Mouse (Mus musculus) lung, embryonic 16.5 days (tissue): ENCODE data around the gene Gm10073. TPM values are rescaled to one million over a fixed set of nuclear protein-coding genes. Genes with fewer than 3 reads are reported as not detected.

Experiments used
- ATAC-seq: fragments of 200-750 bp; cut with Nextera tagmentation; 2 replicates; pipeline ENCODE4 v1.8.0; 2017; ENCODE audit warnings: low read depth, mild to moderate bottlenecking, moderate library complexity
- H3K27ac ChIP-seq: fragments of 300-500 bp; sonication (generic); 2 replicates; pipeline ENCODE4 v1.5.1; 2014; ENCODE audit warnings: mild to moderate bottlenecking, control low read depth, low read length
- H3K27me3 ChIP-seq: fragments of 300-500 bp; sonication (generic); 2 replicates; pipeline ENCODE4 v1.6.1; 2014; ENCODE audit warnings: low read depth, low read length, mixed read lengths; ENCODE audit not compliant: control insufficient read depth, insufficient read depth
- H3K36me3 ChIP-seq: fragments of 300-500 bp; sonication (generic); 2 replicates; pipeline ENCODE4 v1.6.1; 2014; ENCODE audit warnings: low read length; ENCODE audit not compliant: control insufficient read depth, insufficient read depth
- H3K4me1 ChIP-seq: fragments of 300-500 bp; sonication (generic); replicated peaks from 2 replicates; pipeline ENCODE4 v1.6.1; 2014; ENCODE audit warnings: low read length, mixed read lengths; ENCODE audit not compliant: control insufficient read depth, insufficient read depth
- H3K4me2 ChIP-seq: fragments of 300-500 bp; sonication (generic); 2 replicates; pipeline ENCODE4 v1.6.1; 2014; ENCODE audit warnings: low read depth, low read length, control low read depth
- H3K4me3 ChIP-seq: fragments of 300-500 bp; sonication (generic); 2 replicates; pipeline ENCODE4 v1.5.1; 2014; ENCODE audit warnings: mild to moderate bottlenecking, low read length, control low read depth
- H3K9ac ChIP-seq: fragments of 300-500 bp; sonication (generic); 2 replicates; pipeline ENCODE4 v1.6.1; 2014; ENCODE audit warnings: low read length, control low read depth
- H3K9me3 ChIP-seq: fragments of 300-500 bp; sonication (generic); 2 replicates; pipeline ENCODE4 v1.6.1; 2016; ENCODE audit warnings: low read length; ENCODE audit not compliant: control insufficient read depth
- WGBS: fragments of 180-500 bp; shearing (Covaris S2); extraction: QIAGEN DNeasy Blood & Tissue Kit; methylation state at CpG from one replicate; pipeline ENCODE4 v1.1.7; 2014; 5-methylcytosine and 5-hydroxymethylcytosine counted together
- polyA plus RNA-seq: library from polyadenylated mRNA; unstranded; fragments of >200 nt; fragmentation: Nextera tagmentation; extraction: Ambion mirVana; gene quantifications from 2 replicates; pipeline ENCODE4 v1.2.1, GENCODE M21; 2015

Gene Gm10073
- polyA plus RNA-seq, 1 experiment from 2014 or later = 10.5 TPM

GRCm38 (mm10) chr8:106569006-106569405, 4.3 kb downstream of the Gm10073 start:
- Histone ChIP-seq H3K4me1 (peaks cover 4% of the 10 kb centered on the region; the same call in 1 of the 2 replicates), H3K27me3 (no peaks in the 10 kb centered on the region), H3K36me3 (no peaks in the 10 kb centered on the region), H3K4me2 (no peak overlapping the region), H3K4me3 (no peak overlapping the region), H3K27ac (no peak overlapping the region), H3K9me3 (no peaks in the 10 kb centered on the region), H3K9ac (no peak overlapping the region)
- ATAC-seq = no peak
- WGBS = 80% methylated on average over 7 of the region's 7 CpGs

GRCm38 (mm10) chr8:106563691-106564182, 9.5 kb downstream of the Gm10073 start:
- peak overlapping the region; percentile 78 for H3K27ac ChIP-seq
- peak; percentile 68; the same call in 1 of the 2 replicates for ATAC-seq
- whole genome bisulfite sequencing = 71% methylated on average over 3 of the region's 3 CpGs

GRCm38 (mm10) chr8:106561097-106561865, 12.0 kb downstream of the Gm10073 start:
- Histone ChIP-seq H3K9me3 (no peaks in the 10 kb centered on the region), H3K36me3 (no peaks in the 10 kb centered on the region), H3K27ac (peak overlapping the region; percentile 33; the same call in 1 of the 2 replicates), H3K27me3 (no peaks in the 10 kb centered on the region), H3K4me3 (no peak overlapping the region), H3K4me2 (peak overlapping the region; percentile 23; the same call in 1 of the 2 replicates), H3K9ac (no peak overlapping the region), H3K4me1 (peaks cover 9% of the 10 kb centered on the region)
- ATAC-seq = peak; percentile 91
- 22% methylated on average over 21 of the region's 21 CpGs for WGBS

More at GRCm38 (mm10) chr8:106563691-106564182, 9.5 kb downstream of the Gm10073 start:
- Histone ChIP-seq H3K9me3 (no peaks in the 10 kb centered on the region), H3K9ac (0 out of 2 replicates have a peak overlapping the region, but pooled peaks have one; percentile 14), H3K4me2 (no peak overlapping the region), H3K4me1 (peaks cover 9% of the 10 kb centered on the region), H3K27me3 (no peaks in the 10 kb centered on the region), H3K36me3 (no peaks in the 10 kb centered on the region), H3K4me3 (no peak overlapping the region)

GRCm38 (mm10) chr8:106559844-106560243, 13.4 kb downstream of the Gm10073 start:
- WGBS = 36% methylated on average over 9 of the region's 9 CpGs
- Histone ChIP-seq H3K4me2 (no peak overlapping the region), H3K4me1 (peaks cover 9% of the 10 kb centered on the region), H3K36me3 (no peaks in the 10 kb centered on the region), H3K27ac (no peak overlapping the region), H3K27me3 (no peaks in the 10 kb centered on the region), H3K9me3 (no peaks in the 10 kb centered on the region), H3K4me3 (no peak overlapping the region), H3K9ac (no peak overlapping the region)
- no peak for ATAC-seq

- peaks cover 10% of the 10 kb centered on the region for H3K36me3 ChIP-seq
- no peak for ATAC-seq
- H3K9ac ChIP-seq = no peak overlapping the region
- peaks cover under 1% of the 10 kb centered on the region for H3K4me1 ChIP-seq
- H3K27ac ChIP-seq = no peak overlapping the region
- 64% methylated on average over 6 of the region's 7 CpGs for WGBS
- H3K4me2 ChIP-seq = no peak overlapping the region
- H3K9me3 ChIP-seq = 0 out of 2 replicates have a peak, but pooled peaks cover 3% of the 10 kb centered on the region
- H3K27me3 ChIP-seq = no peaks in the 10 kb centered on the region
- no peak overlapping the region for H3K4me3 ChIP-seq
Observed at GRCm38 (mm10) chr8:106556068-106556645, 17.1 kb downstream of the Gm10073 start.

GRCm38 (mm10) chr8:106554011-106554410, 19.2 kb downstream of the Gm10073 start:
- H3K4me2 ChIP-seq = no peak overlapping the region
- H3K4me1 ChIP-seq = no peaks in the 10 kb centered on the region
- H3K27me3 ChIP-seq = no peaks in the 10 kb centered on the region
- H3K9me3 ChIP-seq = 0 out of 2 replicates have a peak, but pooled peaks cover 3% of the 10 kb centered on the region
- no peak overlapping the region for H3K4me3 ChIP-seq
- H3K27ac ChIP-seq = no peak overlapping the region
- H3K9ac ChIP-seq = no peak overlapping the region
- WGBS = 96% methylated on average over 5 of the region's 5 CpGs
- H3K36me3 ChIP-seq = peaks cover 10% of the 10 kb centered on the region
- no peak for ATAC-seq

- no peaks in the 10 kb centered on the region for H3K27me3 ChIP-seq
- no peak overlapping the region for H3K4me2 ChIP-seq
- H3K4me1 ChIP-seq = no peaks in the 10 kb centered on the region
- WGBS = 97% methylated on average over 1 of the region's 1 CpGs
- no peak overlapping the region for H3K9ac ChIP-seq
- H3K36me3 ChIP-seq = peaks cover 10% of the 10 kb centered on the region
- no peak for ATAC-seq
- 0 out of 2 replicates have a peak, but pooled peaks cover 3% of the 10 kb centered on the region for H3K9me3 ChIP-seq
- no peak overlapping the region for H3K4me3 ChIP-seq
- H3K27ac ChIP-seq = no peak overlapping the region
Observed at GRCm38 (mm10) chr8:106550906-106551305, 22.4 kb downstream of the Gm10073 start.

GRCm38 (mm10) chr8:106548366-106548936, 24.8 kb downstream of the Gm10073 start:
- Histone ChIP-seq H3K27ac (no peak overlapping the region), H3K36me3 (peaks cover 4% of the 10 kb centered on the region; the same call in 1 of the 2 replicates)
- 78% methylated on average over 10 of the region's 10 CpGs for WGBS

GRCm38 (mm10) chr8:106546746-106547145, 26.5 kb downstream of the Gm10073 start:
- no peak for ATAC-seq
- H3K9ac ChIP-seq = no peak overlapping the region
- no peak overlapping the region for H3K4me3 ChIP-seq
- H3K27me3 ChIP-seq = no peaks in the 10 kb centered on the region
- no peaks in the 10 kb centered on the region for H3K36me3 ChIP-seq
- no peaks in the 10 kb centered on the region for H3K9me3 ChIP-seq
- no peak overlapping the region for H3K27ac ChIP-seq
- 86% methylated on average over 7 of the region's 7 CpGs for WGBS
- H3K4me1 ChIP-seq = no peaks in the 10 kb centered on the region
- no peak overlapping the region for H3K4me2 ChIP-seq

More at GRCm38 (mm10) chr8:106548366-106548936, 24.8 kb downstream of the Gm10073 start:
- Histone ChIP-seq H3K9me3 (no peaks in the 10 kb centered on the region), H3K27me3 (no peaks in the 10 kb centered on the region), H3K4me2 (no peak overlapping the region), H3K4me3 (no peak overlapping the region), H3K9ac (no peak overlapping the region), H3K4me1 (no peaks in the 10 kb centered on the region)
- ATAC-seq = no peak
